Mouse (Mus musculus) myocyte (in vitro differentiated cells): ENCODE measurements around the gene Gjc1.

Source experiments
- POLR2A ChIP-seq: IDR thresholded peaks from one replicate; pipeline ENCODE4 v1.6.1; 2011; ENCODE audit warnings: low read depth, mild to moderate bottlenecking, control low read depth, moderate library complexity; ENCODE audit not compliant: insufficient read length
- POLR2AphosphoS2 ChIP-seq: IDR thresholded peaks from one replicate; pipeline ENCODE4 v1.6.1; 2011; ENCODE audit warnings: low read depth, control low read depth; ENCODE audit not compliant: insufficient read length

GRCm38 (mm10) chr11:102769141-102769540 is 50.4 kb downstream of the Gjc1 start:
- TF ChIP-seq POLR2A: no peak
- TF ChIP-seq POLR2AphosphoS2: no peak
